Mouse (Mus musculus): ENCODE results near the gene Mrpl34. TPM values are rescaled to one million over a fixed set of nuclear protein-coding genes. Genes with fewer than 3 reads are reported as not detected.

The Mrpl34 gene
- polyA plus RNA-seq, 1 experiment from 2014 or later = 175 TPM

DNA sequence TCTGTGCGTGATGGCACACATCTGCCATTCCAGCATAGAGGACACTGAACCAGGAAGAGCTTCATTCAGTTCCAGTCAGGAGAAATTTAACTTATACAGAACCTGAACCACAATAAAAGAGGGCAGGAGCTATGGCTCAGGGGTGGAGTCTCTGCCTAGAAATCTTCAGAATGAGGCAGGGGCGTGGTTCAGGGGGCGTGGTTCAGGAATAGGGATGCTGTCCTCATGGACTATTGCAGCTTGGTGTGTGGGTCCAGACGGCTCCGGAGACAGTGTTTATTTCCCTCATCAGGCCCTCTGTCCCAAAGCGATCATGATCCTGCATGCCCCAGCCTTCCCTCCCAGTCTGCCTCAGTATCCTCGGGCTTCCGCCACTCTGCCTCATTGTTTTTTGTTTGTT, 10.1 kb upstream of the Mrpl34 start:
- no peaks in the 10 kb centered on the region for H3K4me1 ChIP-seq (ENCODE audit: control insufficient read depth, insufficient read depth, low read length)
- no peak overlapping the region for H3K27ac ChIP-seq (ENCODE audit: low read length)
- no peak overlapping the region for H3K4me2 ChIP-seq (ENCODE audit: low read depth, low read length)
- WGBS = 72% methylated on average over 8 of the region's 8 CpGs
- ATAC-seq (replicated peaks; ENCODE audit: extremely low read depth, insufficient read depth, low FRiP score) = no peak
- no peaks in the 10 kb centered on the region for H3K27me3 ChIP-seq (ENCODE audit: control insufficient read depth, insufficient read depth, low read length)
- H3K9ac ChIP-seq (ENCODE audit: low read length) = no peak overlapping the region
- peaks cover 9% of the 10 kb centered on the region; the same call in 1 of the 2 replicates for H3K36me3 ChIP-seq (ENCODE audit: control insufficient read depth, insufficient read depth)
- no peak overlapping the region for H3K4me3 ChIP-seq (ENCODE audit: low read length)
- no peaks in the 10 kb centered on the region for H3K9me3 ChIP-seq (replicated peaks; ENCODE audit: control insufficient read depth, low read length)

DNA sequence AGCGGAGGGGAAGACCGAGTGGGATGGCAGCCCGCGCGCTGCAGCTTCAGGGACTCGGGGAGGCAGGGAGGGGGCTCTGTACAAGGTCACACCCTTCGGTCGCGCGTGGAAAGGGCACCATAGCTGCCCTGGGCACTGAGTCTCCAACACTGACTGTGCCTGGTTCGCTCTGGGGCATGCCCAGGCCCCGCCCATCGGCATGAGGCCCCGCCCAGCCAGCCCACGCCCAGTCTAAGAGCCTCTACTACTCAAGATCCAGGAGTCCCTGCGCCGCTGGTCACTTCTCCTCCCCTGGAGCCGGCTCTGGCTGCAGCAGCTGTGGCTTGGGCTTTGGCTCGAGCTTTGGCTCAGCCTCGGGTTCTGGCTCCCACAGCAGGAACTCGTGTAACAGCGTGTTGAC, 7.9 kb upstream of the Mrpl34 start:
- 39% methylated on average over 22 of the region's 22 CpGs for WGBS
- no peaks in the 10 kb centered on the region for H3K27me3 ChIP-seq (ENCODE audit: control insufficient read depth, insufficient read depth, low read length)
- no peak overlapping the region for H3K27ac ChIP-seq (ENCODE audit: low read length)
- no peak overlapping the region for H3K4me2 ChIP-seq (ENCODE audit: low read depth, low read length)
- no peaks in the 10 kb centered on the region for H3K9me3 ChIP-seq (replicated peaks; ENCODE audit: control insufficient read depth, low read length)
- no peak overlapping the region for H3K4me3 ChIP-seq (ENCODE audit: low read length)
- peaks cover 20% of the 10 kb centered on the region for H3K36me3 ChIP-seq (ENCODE audit: control insufficient read depth, insufficient read depth)
- H3K9ac ChIP-seq (ENCODE audit: low read length) = no peak overlapping the region
- H3K4me1 ChIP-seq (ENCODE audit: control insufficient read depth, insufficient read depth, low read length) = no peaks in the 10 kb centered on the region
- ATAC-seq (replicated peaks; ENCODE audit: extremely low read depth, insufficient read depth, low FRiP score) = no peak

DNA sequence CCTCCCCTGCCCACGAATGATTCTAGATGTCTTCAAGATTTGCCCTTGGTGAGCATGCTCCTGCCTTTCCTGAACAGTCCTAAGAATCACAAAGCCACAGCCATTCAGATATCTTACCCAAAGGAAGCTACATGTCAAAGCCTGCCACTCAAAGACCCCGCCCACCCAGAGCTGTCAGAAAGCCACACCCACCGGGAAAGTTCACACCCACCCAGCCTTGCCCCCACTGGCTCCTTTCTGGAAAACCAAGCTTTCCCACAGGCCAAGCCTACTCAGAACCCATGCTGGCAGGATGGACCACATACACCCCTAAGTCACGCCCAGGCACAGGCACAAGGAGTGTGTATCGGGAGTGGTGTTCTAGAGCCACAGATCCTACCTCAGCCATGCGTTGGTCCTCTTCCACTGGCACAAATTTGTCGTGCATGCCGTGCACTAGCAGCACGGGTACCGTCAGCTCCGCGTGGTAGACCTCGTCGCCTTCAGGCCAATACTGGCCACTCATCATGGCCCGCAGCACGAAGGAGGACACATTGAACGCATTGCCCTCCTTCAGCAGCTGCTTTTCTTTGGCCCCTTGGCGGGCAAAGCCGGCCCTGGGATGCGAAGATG, 7.0 kb upstream of the Mrpl34 start:
- Histone ChIP-seq H3K27me3 (ENCODE audit: control insufficient read depth, insufficient read depth, low read length) (no peaks in the 10 kb centered on the region), H3K36me3 (ENCODE audit: control insufficient read depth, insufficient read depth) (peaks cover 20% of the 10 kb centered on the region), H3K4me3 (ENCODE audit: low read length) (no peak overlapping the region), H3K27ac (ENCODE audit: low read length) (no peak overlapping the region), H3K4me1 (ENCODE audit: control insufficient read depth, insufficient read depth, low read length) (peaks cover 3% of the 10 kb centered on the region; the same call in 1 of the 2 replicates), H3K9me3 (replicated peaks; ENCODE audit: control insufficient read depth, low read length) (no peaks in the 10 kb centered on the region), H3K4me2 (ENCODE audit: low read depth, low read length) (no peak overlapping the region), H3K9ac (ENCODE audit: low read length) (no peak overlapping the region)
- 81% methylated on average over 20 of the region's 20 CpGs for WGBS
- ATAC-seq (replicated peaks; ENCODE audit: extremely low read depth, insufficient read depth, low FRiP score) = no peak

DNA sequence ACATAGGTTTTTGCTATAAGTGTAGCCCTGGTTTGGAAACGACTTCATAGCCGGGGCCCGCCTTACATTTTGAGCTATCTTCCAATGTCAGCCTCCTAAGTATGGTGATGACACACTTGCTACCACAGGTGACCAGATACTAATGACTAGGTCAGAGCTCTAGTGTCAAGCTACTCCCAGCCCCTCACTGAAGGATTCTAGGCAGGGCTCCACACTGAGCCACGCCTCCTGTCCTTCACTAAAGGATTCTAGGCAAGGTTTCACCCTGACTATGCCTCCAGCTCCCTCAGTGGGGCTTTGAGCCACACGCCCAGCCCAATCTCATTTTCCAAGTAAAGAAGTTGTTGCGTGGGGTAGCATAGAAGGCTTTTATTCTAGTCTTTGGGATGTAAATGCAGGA, 4.0 kb upstream of the Mrpl34 start:
- Histone ChIP-seq H3K9me3 (replicated peaks; ENCODE audit: control insufficient read depth, low read length) (no peaks in the 10 kb centered on the region), H3K27me3 (ENCODE audit: control insufficient read depth, insufficient read depth, low read length) (no peaks in the 10 kb centered on the region), H3K4me3 (ENCODE audit: low read length) (no peak overlapping the region), H3K9ac (ENCODE audit: low read length) (no peak overlapping the region), H3K36me3 (ENCODE audit: control insufficient read depth, insufficient read depth) (peaks cover 20% of the 10 kb centered on the region), H3K4me2 (ENCODE audit: low read depth, low read length) (no peak overlapping the region), H3K4me1 (ENCODE audit: control insufficient read depth, insufficient read depth, low read length) (peaks cover 16% of the 10 kb centered on the region), H3K27ac (ENCODE audit: low read length) (no peak overlapping the region)
- ATAC-seq (replicated peaks; ENCODE audit: extremely low read depth, insufficient read depth, low FRiP score) = no peak
- WGBS = 93% methylated on average over 6 of the region's 6 CpGs

DNA sequence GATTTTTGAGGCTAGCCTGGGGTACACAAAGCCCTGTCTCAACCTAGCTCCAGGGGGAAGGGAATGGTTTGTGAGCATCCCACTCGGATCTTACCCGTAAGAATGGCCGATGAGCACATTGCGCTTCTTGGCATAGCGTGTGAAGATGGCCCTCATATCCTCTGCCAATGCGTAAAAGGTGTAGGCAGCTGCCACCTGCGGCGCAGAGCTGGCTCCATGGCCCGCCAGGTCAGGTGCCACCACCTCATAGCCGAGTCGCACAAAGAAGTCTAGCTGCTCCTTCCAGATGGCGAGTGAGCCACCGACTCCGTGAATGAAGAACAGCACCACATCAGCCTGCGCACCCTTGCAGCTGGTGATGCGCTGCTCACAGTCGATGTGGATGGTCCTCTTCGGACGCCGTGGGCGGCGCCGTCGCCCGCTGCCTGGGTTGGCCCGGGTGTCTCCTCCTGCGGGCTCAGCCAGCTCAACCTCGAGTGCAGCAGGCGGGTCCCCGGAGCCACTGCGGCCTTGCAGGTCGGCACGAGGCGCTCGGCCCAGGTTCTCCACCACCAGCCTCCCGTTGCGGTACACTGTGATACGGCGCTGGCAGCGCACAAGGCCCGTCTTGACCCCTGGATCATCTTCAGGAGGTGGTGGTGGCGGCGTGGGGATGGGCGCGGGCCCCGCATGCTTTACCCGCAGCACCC, 3.5 kb upstream of the Mrpl34 start:
- H3K9ac ChIP-seq (ENCODE audit: low read length) = no peak overlapping the region
- 77% methylated on average over 47 of the region's 47 CpGs for WGBS
- H3K27ac ChIP-seq (ENCODE audit: low read length) = no peak overlapping the region
- H3K4me1 ChIP-seq (ENCODE audit: control insufficient read depth, insufficient read depth, low read length) = peaks cover 21% of the 10 kb centered on the region
- no peak overlapping the region for H3K4me2 ChIP-seq (ENCODE audit: low read depth, low read length)
- H3K36me3 ChIP-seq (ENCODE audit: control insufficient read depth, insufficient read depth) = peaks cover 20% of the 10 kb centered on the region
- H3K4me3 ChIP-seq (ENCODE audit: low read length) = no peak overlapping the region
- H3K9me3 ChIP-seq (replicated peaks; ENCODE audit: control insufficient read depth, low read length) = no peaks in the 10 kb centered on the region
- no peaks in the 10 kb centered on the region for H3K27me3 ChIP-seq (ENCODE audit: control insufficient read depth, insufficient read depth, low read length)
- ATAC-seq (replicated peaks; ENCODE audit: extremely low read depth, insufficient read depth, low FRiP score) = no peak

DNA sequence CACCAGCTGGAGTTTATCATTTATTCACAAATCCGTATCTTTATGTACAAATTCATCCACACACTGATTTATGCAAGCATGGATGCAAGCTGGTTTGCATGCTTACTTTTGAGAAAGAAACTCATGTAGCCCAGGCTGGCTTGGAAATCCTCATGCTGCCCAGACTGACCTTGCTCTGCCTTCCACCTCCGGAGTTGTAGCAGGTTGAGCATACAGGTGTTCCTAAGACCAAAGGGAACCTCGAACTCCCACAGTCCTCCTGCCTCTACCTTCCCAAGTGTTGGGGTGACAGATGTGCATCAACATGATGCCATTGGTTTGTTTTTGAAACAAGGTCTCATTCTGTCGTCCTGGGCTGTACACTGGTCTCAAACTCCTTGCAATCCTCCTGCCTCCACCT, 2.6 kb upstream of the Mrpl34 start:
- H3K36me3 ChIP-seq (ENCODE audit: control insufficient read depth, insufficient read depth) = peaks cover 20% of the 10 kb centered on the region
- no peak for ATAC-seq (replicated peaks; ENCODE audit: extremely low read depth, insufficient read depth, low FRiP score)
- H3K4me1 ChIP-seq (ENCODE audit: control insufficient read depth, insufficient read depth, low read length) = peaks cover 21% of the 10 kb centered on the region
- peak overlapping the region; percentile 78 for H3K4me2 ChIP-seq (ENCODE audit: low read depth, low read length)
- no peaks in the 10 kb centered on the region for H3K27me3 ChIP-seq (ENCODE audit: control insufficient read depth, insufficient read depth, low read length)
- 73% methylated on average over 4 of the region's 4 CpGs for WGBS
- H3K9ac ChIP-seq (ENCODE audit: low read length) = no peak overlapping the region
- H3K27ac ChIP-seq (ENCODE audit: low read length) = peak overlapping the region; percentile 8; the same call in 1 of the 2 replicates
- H3K4me3 ChIP-seq (ENCODE audit: low read length) = no peak overlapping the region; the same call in 1 of the 2 replicates
- no peaks in the 10 kb centered on the region for H3K9me3 ChIP-seq (replicated peaks; ENCODE audit: control insufficient read depth, low read length)

DNA sequence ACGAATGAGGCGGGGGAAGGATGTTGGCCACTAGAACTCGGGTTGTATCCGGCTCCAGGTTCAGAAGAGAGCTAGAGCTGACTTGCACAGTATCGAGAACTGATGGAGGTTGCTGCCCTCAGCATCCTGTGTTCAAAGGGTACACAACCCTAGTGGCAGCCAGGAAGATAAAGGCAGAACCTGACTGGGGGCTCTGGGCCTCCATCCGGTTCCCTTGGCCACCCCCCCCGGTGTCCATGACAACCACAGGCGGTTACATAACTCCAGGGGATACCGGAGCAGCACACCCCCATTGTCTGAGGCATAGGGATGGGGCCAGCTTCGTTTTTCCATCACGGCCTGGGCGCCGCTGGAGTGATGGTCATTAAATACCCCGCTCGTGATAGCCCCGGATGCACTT, 2.0 kb upstream of the Mrpl34 start:
- H3K4me2 ChIP-seq (ENCODE audit: low read depth, low read length) = peak overlapping the region; percentile 78
- H3K4me1 ChIP-seq (ENCODE audit: control insufficient read depth, insufficient read depth, low read length) = peaks cover 21% of the 10 kb centered on the region
- 6% methylated on average over 16 of the region's 16 CpGs for WGBS
- peak overlapping the region; percentile 71 for H3K4me3 ChIP-seq (ENCODE audit: low read length)
- H3K36me3 ChIP-seq (ENCODE audit: control insufficient read depth, insufficient read depth) = peaks cover 18% of the 10 kb centered on the region
- H3K27ac ChIP-seq (ENCODE audit: low read length) = peak overlapping the region; percentile 61
- no peaks in the 10 kb centered on the region for H3K27me3 ChIP-seq (ENCODE audit: control insufficient read depth, insufficient read depth, low read length)
- H3K9ac ChIP-seq (ENCODE audit: low read length) = peak overlapping the region; percentile 84
- no peaks in the 10 kb centered on the region for H3K9me3 ChIP-seq (replicated peaks; ENCODE audit: control insufficient read depth, low read length)
- ATAC-seq (replicated peaks; ENCODE audit: extremely low read depth, insufficient read depth, low FRiP score) = no peak

DNA sequence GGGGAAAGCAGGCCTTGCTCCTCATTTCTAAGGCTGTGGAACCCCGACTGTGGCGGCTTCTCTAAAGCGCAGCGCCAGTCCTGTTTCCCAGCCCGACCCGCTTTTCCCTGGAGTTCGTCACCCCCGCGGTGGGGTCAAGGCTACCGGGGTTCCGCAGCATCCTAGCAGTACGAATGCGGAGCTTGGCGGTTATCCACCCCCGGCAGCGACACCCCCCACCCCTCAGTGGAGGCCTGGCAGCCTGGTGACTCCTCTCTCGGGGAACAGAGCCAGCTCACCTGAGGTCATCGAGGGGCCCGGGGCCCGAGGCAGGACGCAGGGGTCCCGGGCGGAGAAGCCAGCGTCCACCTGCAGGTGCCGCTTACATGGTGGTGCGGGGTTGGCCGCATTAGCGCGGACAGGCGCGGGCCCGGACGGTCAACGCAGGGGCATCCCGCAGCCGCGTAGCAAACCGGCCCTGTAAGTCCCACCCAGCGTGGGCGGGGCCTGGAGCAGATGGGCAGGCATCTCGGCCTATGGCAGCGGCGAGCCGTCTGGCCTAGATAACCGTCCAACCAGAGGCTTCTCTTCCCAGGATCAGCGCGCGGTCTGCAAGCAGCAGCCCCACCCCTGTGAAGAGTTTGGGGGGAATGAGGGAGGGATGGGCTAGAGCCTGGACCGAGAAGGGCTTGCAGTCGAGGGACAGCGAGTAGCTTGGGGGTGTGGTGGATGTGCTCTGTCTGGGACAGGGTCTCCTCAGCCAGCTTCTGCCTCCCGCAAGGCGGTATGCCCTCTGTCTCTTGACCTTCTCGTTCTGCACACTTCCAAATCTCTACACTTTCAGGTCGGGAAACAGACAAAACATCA, 1.3 kb upstream of the Mrpl34 start, which contains the start of gene Abhd8:
Abhd8 (minus strand) TSS at position 468 of the 846 bp plus-strand sequence.
- Histone ChIP-seq H3K9ac (ENCODE audit: low read length) (peak within 1 kb of the TSS; percentile 84), H3K4me1 (ENCODE audit: control insufficient read depth, insufficient read depth, low read length) (peaks cover 21% of the 10 kb centered on the region), H3K27me3 (ENCODE audit: control insufficient read depth, insufficient read depth, low read length) (no peaks in the 10 kb centered on the region), H3K4me2 (ENCODE audit: low read depth, low read length) (peak within 1 kb of the TSS; percentile 78), H3K9me3 (replicated peaks; ENCODE audit: control insufficient read depth, low read length) (no peaks in the 10 kb centered on the region), H3K36me3 (ENCODE audit: control insufficient read depth, insufficient read depth) (peaks cover 15% of the 10 kb centered on the region), H3K27ac (ENCODE audit: low read length) (peak within 1 kb of the TSS; percentile 97), H3K4me3 (ENCODE audit: low read length) (peak within 1 kb of the TSS; percentile 71)
- WGBS = under 1% methylated on average over 55 of the region's 55 CpGs
- peak; percentile 71 for ATAC-seq (replicated peaks; ENCODE audit: extremely low read depth, insufficient read depth, low FRiP score)

DNA sequence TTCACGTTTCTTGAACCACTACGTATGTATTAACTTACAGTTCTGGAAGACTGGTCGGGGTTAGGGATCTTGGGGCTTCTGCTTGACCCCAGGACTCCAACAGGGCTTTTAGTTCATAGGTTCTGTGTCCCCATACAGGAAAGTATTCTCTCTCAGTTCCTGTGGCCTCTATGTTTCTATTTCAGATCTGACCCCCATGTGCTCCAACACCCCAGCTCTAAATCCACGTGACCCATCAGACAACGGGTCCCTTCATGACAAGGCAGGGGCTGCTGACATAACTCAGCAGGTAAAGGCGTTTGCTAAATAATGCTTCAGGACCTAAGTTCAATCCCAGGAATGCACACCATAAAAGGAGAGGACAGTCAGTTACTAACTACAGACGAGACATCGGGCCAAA, 974 bp downstream of the Mrpl34 start:
- Histone ChIP-seq H3K4me1 (ENCODE audit: control insufficient read depth, insufficient read depth, low read length) (peaks cover 32% of the 10 kb centered on the region), H3K9ac (ENCODE audit: low read length) (peak overlapping the region; percentile 87)
- WGBS = 63% methylated on average over 8 of the region's 8 CpGs

More for the DNA sequence above, 974 bp downstream of the Mrpl34 start:
- Histone ChIP-seq H3K4me2 (ENCODE audit: low read depth, low read length) (peak overlapping the region; percentile 78), H3K4me3 (ENCODE audit: low read length) (peak overlapping the region; percentile 71), H3K9me3 (replicated peaks; ENCODE audit: control insufficient read depth, low read length) (no peaks in the 10 kb centered on the region), H3K27ac (ENCODE audit: low read length) (no peak overlapping the region), H3K36me3 (ENCODE audit: control insufficient read depth, insufficient read depth) (peaks cover 6% of the 10 kb centered on the region), H3K27me3 (ENCODE audit: control insufficient read depth, insufficient read depth, low read length) (no peaks in the 10 kb centered on the region)
- no peak for ATAC-seq (replicated peaks; ENCODE audit: extremely low read depth, insufficient read depth, low FRiP score)
